Mouse (Mus musculus) layer of hippocampus, adult 6 months (tissue): Measurements from ENCODE around the gene Itpr2. TPM values are rescaled to one million over a fixed set of nuclear protein-coding genes. Genes with fewer than 3 reads are reported as not detected.

Source experiments
- long read RNA-seq, 2 experiments: library from polyadenylated mRNA; unstranded; transcript quantifications; one replicate each; pipeline ENCODE4 v2.0.0; 2019 to 2020
- polyA plus RNA-seq: library from polyadenylated mRNA; unstranded; fragments of <200 nt; fragmentation: Nextera tagmentation; gene quantifications from 2 replicates; pipeline ENCODE4 v1.2.3, GENCODE M21; 2021

Itpr2 gene
- 6.3 and 7.2 TPM in 2 replicates for polyA plus RNA-seq
- long read RNA-seq, experiment 1, partial matches to known transcripts, result 10 of 17 reads
- long read RNA-seq, experiment 1, other reads (novel, unspliced or antisense), result 7 of 17 reads
- long read RNA-seq, experiment 2, full-length matches to known transcripts, result 2 of 17 reads
- long read RNA-seq, experiment 2, partial matches to known transcripts, result 11 of 17 reads
- long read RNA-seq, experiment 2, other reads (novel, unspliced or antisense), result 4 of 17 reads

GRCm38 (mm10) chr6:146501866-146502804 lies at the start of gene Itpr2:
Itpr2 (minus strand) TSS chr6:146502223.

Other genes starting within 250 kb of the Itpr2 start
- gene Fgfr1op2, start 75.0 kb upstream of the Itpr2 start, polyA plus RNA-seq, result 170 and 190 TPM in 2 replicates
- gene Ints13, start 75.6 kb upstream of the Itpr2 start, polyA plus RNA-seq, result 8.0 and 10.2 TPM in 2 replicates
- 73.1 and 82.9 TPM in 2 replicates for gene Med21, start 140.3 kb upstream of the Itpr2 start, polyA plus RNA-seq
- 29.7 and 32.1 TPM in 2 replicates for gene Tm7sf3, start 140.6 kb upstream of the Itpr2 start, polyA plus RNA-seq
- gene Stk38l, start 222.8 kb upstream of the Itpr2 start, polyA plus RNA-seq, result 7.8 and 9.9 TPM in 2 replicates